24 mouse cellular contexts compared by ENCODE assay signal in the genomic region with DNA sequence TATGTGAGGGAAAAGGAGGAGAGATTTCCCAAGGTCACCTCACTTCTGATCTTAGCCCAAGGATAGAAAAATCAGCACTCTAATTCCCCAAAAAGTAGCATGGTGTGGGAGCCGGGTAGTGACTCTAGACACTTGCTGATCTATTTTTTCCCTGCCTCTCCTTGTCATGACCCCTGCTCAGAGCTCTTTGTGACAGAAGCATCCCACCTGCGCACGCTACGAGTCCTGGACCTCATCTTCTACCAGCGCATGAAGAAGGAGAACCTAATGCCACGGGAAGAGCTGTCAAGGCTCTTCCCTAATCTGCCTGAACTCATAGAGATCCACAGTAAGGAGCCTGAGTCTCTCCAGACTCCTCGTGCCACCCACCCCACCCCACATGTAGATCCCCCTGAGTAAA. TPM values are rescaled to one million over a fixed set of nuclear protein-coding genes. Genes with fewer than 3 reads are reported as not detected.
A peak's percentile ranks its signal among the peaks of the same experiment; 100 is the strongest.
DNase-seq lines count a peak whose midpoint lies in the region; ATAC-seq and TF ChIP-seq lines count a peak whose summit lies in the region.
"Had no signal": no experiment of that assay in that cellular context is flagged by ENCODE, and none has a peak within 500 bp of the region (broad histone marks: within the 10 kb centered on the region; RNA-seq: fewer than 3 reads in every experiment).

No protein-coding gene starts in this region.

- H3K4me1 ChIP-seq in liver, postnatal 0 days (ENCODE audit: insufficient read depth) = no peaks in the 10 kb centered on the region
- H3K4me1 ChIP-seq: embryonic facial prominence, embryonic 10.5 days; embryonic facial prominence, embryonic 12.5 days; forebrain, embryonic 13.5 days; forebrain, embryonic 15.5 days had no signal

- no peaks in the 10 kb centered on the region for H3K27me3 ChIP-seq in liver, postnatal 0 days (ENCODE audit: insufficient read depth, low read length)
- H3K27me3 ChIP-seq: CH12.LX; embryonic facial prominence, embryonic 12.5 days; forebrain, embryonic 13.5 days; forebrain, embryonic 15.5 days; Patski had no signal

- 89% methylated on average over 7 of the region's 7 CpGs for WGBS in liver, postnatal 0 days (ENCODE audit: insufficient replicate concordance)

- no peaks in the 10 kb centered on the region for H3K9me3 ChIP-seq in liver, postnatal 0 days (ENCODE audit: low read length)
- H3K9me3 ChIP-seq: embryonic facial prominence, embryonic 10.5 days; embryonic facial prominence, embryonic 12.5 days; forebrain, embryonic 13.5 days; forebrain, embryonic 15.5 days; G1E had no signal

- H3K9ac ChIP-seq in liver, postnatal 0 days (replicated peaks) = no peak overlapping the region
- H3K9ac ChIP-seq: embryonic facial prominence, embryonic 12.5 days; forebrain, embryonic 13.5 days; forebrain, embryonic 15.5 days had no signal

- no peak overlapping the region for H3K4me3 ChIP-seq in liver, postnatal 0 days (ENCODE audit: low read depth, low read length)
- H3K4me3 ChIP-seq: embryonic facial prominence, embryonic 10.5 days; embryonic facial prominence, embryonic 12.5 days; forebrain, embryonic 13.5 days; forebrain, embryonic 15.5 days had no signal

- H3K27ac ChIP-seq in liver, postnatal 0 days (ENCODE audit: low read depth) = no peak overlapping the region
- H3K27ac ChIP-seq: embryonic facial prominence, embryonic 10.5 days; embryonic facial prominence, embryonic 12.5 days; forebrain, embryonic 13.5 days; forebrain, embryonic 15.5 days had no signal

- TF ChIP-seq EP300 in liver, postnatal 0 days (IDR thresholded peaks at IDR 0.05; ENCODE audit: low read depth) = no peak

- TF ChIP-seq CTCF in liver, postnatal 0 days (IDR thresholded peaks at IDR 0.05; ENCODE audit: low read depth) = no peak

- no peak overlapping the region for H3K4me2 ChIP-seq in liver, postnatal 0 days (ENCODE audit: low read depth, low read length)
- H3K4me2 ChIP-seq: embryonic facial prominence, embryonic 12.5 days; forebrain, embryonic 13.5 days; forebrain, embryonic 15.5 days had no signal

- ATAC-seq in liver, postnatal 0 days = no peak
- ATAC-seq: activated CD4-positive, CD25-positive, alpha-beta regulatory T cell, adult 4 months; CD4-positive, CD25-positive, alpha-beta regulatory T cell, adult 4 months; forebrain, embryonic 13.5 days; forebrain, embryonic 15.5 days; Patski had no signal

- peaks cover 67% of the 10 kb centered on the region for H3K36me3 ChIP-seq in liver, postnatal 0 days (replicated peaks; ENCODE audit: insufficient read depth, low read length)

- DNase-seq in heart, adult 11 months = peak; percentile 85
- no peak for DNase-seq in heart, postnatal 14 days
- peak; percentile 6 for DNase-seq in liver, postnatal 0 days
- no peak for DNase-seq in liver
- peak; percentile 6 for DNase-seq in urinary bladder, adult 2 months (ENCODE audit: low spot score)
- no peak for DNase-seq in urinary bladder, postnatal 14 days (ENCODE audit: low spot score)
- DNase-seq: adrenal gland, adult 8-10 months; adrenal gland, postnatal 14 days; adrenal gland, postnatal 36 days; B cell, adult 2 months; cerebellum, adult 11-12 months; cerebellum, adult 2 months; cerebellum, adult 9-10 months; cerebellum, postnatal 10 days; cerebellum, postnatal 25 days had no signal

- intact Hi-C loops in heart, postnatal 14 days (cut with DNase I) = no loop called here

RNA-seq across cellular contexts. Expression of a gene that starts 22.2 kb away (rescaled TPM):
- under 1 TPM; 0.44 to 0.48 TPM for total RNA-seq in heart, postnatal 14 days (2021)
- 0.23 and 0.25 TPM in 2 replicates for polyA plus RNA-seq in liver, postnatal 0 days (2015; fragmentation: Nextera tagmentation; extraction: Ambion mirVana)
- polyA plus RNA-seq in urinary bladder, adult 2 months (2012; rRNA removed) = 0.19 and 0.29 TPM in 2 replicates
- polyA plus RNA-seq: G1E had no signal

Comparison
In these comparisons a context has a peak if more than half of its experiments do, and no peak if none do; other contexts are left out.
1. DNase-seq: peak in heart, adult 11 months (single experiment), liver, postnatal 0 days (single experiment) and urinary bladder, adult 2 months (single experiment); none in heart, postnatal 14 days (0 of 2), liver (single experiment) and urinary bladder, postnatal 14 days (single experiment).